Mouse (Mus musculus): ENCODE measurements around the gene Parvb. TPM values are rescaled to one million over a fixed set of nuclear protein-coding genes. Genes with fewer than 3 reads are reported as not detected.

Gene Parvb
- polyA plus RNA-seq, 1 experiment from 2014 or later, result 9.5 TPM

DNA sequence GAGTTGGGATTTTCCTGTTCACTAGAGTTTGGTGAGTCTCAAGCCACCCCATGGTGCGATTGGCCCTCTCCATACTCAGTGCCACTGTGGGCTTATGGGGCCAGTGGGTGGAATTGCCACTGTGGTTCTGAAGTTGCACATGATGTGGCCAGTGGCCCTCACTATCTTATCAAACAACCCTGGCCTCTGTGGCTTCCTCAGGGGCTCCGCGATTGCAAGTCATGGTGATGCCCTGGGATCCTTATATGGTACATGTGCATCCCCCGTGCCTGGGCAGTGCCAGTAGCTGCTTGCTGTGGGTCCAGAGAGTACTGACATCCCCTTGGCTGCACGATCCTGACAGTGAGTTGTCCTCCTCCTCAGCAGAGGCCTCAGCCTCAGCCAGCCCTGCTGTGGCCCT lies 25.0 kb downstream of the Parvb start:
- Histone ChIP-seq H3K4me3 (ENCODE audit: low read depth, low read length) (no peak overlapping the region), H3K4me1 (replicated peaks; ENCODE audit: control insufficient read depth, insufficient read depth, low read length) (peaks cover 2% of the 10 kb centered on the region; the same call in 1 of the 2 replicates), H3K9ac (ENCODE audit: low read depth, low read length) (no peak overlapping the region), H3K27me3 (ENCODE audit: control insufficient read depth, insufficient read depth, low read length) (no peaks in the 10 kb centered on the region), H3K36me3 (ENCODE audit: control insufficient read depth, insufficient read depth, low read length) (no peaks in the 10 kb centered on the region), H3K9me3 (ENCODE audit: control insufficient read depth, low read length) (no peaks in the 10 kb centered on the region), H3K27ac (ENCODE audit: low read depth, low read length) (no peak overlapping the region), H3K4me2 (replicated peaks; ENCODE audit: low read depth, low read length) (no peak overlapping the region)
- ATAC-seq (ENCODE audit: low FRiP score), result no peak
- 87% methylated on average over 5 of the region's 5 CpGs for WGBS
- no peak for DNase-seq (ENCODE audit: low spot score)

DNA sequence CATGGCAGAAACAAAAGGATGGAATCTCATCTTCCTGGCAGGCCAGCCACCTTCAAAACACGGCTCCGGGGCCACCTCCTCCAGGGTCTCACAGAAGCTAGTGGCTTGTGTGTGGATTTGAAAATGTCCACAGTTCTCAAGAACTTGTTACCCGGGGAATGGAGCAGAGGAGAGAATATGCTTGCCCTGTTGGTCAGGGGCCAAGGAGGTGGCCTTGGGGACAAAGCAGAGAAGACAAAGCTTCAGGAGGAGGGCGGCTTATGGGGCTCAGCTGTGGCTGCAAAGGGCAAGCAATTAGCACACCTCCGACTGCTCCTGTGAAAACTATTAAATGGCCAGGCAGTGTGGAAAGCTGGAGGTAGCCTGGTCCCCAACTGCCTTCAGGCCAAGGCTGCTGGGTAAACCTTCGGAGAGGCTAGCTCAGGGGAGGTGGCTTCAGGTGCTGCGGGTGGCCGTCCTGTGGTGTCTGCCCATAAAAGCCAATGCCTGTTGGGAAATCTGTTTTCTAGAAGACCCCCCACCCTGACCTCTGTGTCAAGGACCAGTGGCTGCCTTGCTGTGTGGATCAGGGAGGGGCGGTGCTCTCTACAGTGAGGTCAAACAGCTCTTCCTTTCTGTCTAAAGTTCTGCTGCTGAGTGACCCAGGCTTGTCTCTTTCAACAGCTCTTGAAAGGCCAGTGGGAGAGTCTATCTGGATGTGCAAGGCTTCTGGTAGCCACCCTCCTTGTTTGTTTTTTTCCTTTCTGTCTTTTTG lies 26.9 kb downstream of the Parvb start:
- Histone ChIP-seq H3K4me3 (ENCODE audit: low read depth, low read length) (no peak overlapping the region), H3K27me3 (ENCODE audit: control insufficient read depth, insufficient read depth, low read length) (no peaks in the 10 kb centered on the region), H3K4me1 (replicated peaks; ENCODE audit: control insufficient read depth, insufficient read depth, low read length) (0 out of 2 replicates have a peak, but pooled peaks cover 4% of the 10 kb centered on the region), H3K4me2 (replicated peaks; ENCODE audit: low read depth, low read length) (no peak overlapping the region), H3K9ac (ENCODE audit: low read depth, low read length) (no peak overlapping the region), H3K36me3 (ENCODE audit: control insufficient read depth, insufficient read depth, low read length) (no peaks in the 10 kb centered on the region), H3K27ac (ENCODE audit: low read depth, low read length) (0 out of 2 replicates have a peak overlapping the region, but pooled peaks have one; percentile 7), H3K9me3 (ENCODE audit: control insufficient read depth, low read length) (no peaks in the 10 kb centered on the region)
- WGBS, result 47% methylated on average over 9 of the region's 9 CpGs
- peak; percentile 24 for DNase-seq (ENCODE audit: low spot score)
- ATAC-seq (ENCODE audit: low FRiP score), result no peak

DNA sequence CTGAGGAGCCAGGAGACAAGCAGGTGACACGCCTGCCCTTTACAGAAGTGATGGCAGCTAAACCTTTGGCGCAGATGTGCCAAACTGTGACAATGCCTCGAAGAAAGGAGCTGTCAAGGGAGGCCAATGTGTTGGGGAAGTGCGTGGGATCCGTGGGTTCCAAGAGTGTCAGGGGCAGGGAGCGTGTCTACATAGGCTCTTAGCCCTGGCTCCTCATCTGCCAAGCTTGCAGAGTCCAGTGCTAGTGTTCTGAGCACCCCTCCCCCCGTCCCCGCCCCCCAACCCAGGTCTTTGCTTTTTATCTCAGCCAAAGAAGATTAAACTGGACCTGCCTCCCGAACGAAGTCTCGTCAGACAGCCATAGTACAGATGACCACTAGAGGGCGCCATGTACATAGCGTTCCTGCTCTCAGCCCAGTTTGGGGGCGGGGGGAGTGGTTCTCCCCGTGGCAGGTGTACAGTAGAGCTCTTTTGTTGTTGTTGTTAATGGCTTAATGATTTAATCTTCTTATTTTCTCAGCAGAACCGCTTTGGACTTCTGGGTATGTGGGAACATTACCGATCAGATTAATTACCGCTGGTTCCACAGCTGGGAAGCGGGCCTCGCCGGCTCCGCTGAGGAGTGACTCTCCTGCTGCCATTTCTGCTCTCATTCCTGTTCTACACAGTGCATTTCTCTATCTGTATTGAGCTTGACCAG lies 28.4 kb downstream of the Parvb start:
- Histone ChIP-seq H3K4me3 (ENCODE audit: low read depth, low read length) (no peak overlapping the region), H3K9me3 (ENCODE audit: control insufficient read depth, low read length) (no peaks in the 10 kb centered on the region), H3K27ac (ENCODE audit: low read depth, low read length) (0 out of 2 replicates have a peak overlapping the region, but pooled peaks have one; percentile 5), H3K36me3 (ENCODE audit: control insufficient read depth, insufficient read depth, low read length) (no peaks in the 10 kb centered on the region), H3K4me1 (replicated peaks; ENCODE audit: control insufficient read depth, insufficient read depth, low read length) (0 out of 2 replicates have a peak, but pooled peaks cover 4% of the 10 kb centered on the region), H3K27me3 (ENCODE audit: control insufficient read depth, insufficient read depth, low read length) (no peaks in the 10 kb centered on the region), H3K9ac (ENCODE audit: low read depth, low read length) (no peak overlapping the region), H3K4me2 (replicated peaks; ENCODE audit: low read depth, low read length) (no peak overlapping the region)
- ATAC-seq (ENCODE audit: low FRiP score) (peak; percentile 58), DNase-seq (ENCODE audit: low spot score) (peak; percentile 89)
- WGBS, result 33% methylated on average over 22 of the region's 22 CpGs

DNA sequence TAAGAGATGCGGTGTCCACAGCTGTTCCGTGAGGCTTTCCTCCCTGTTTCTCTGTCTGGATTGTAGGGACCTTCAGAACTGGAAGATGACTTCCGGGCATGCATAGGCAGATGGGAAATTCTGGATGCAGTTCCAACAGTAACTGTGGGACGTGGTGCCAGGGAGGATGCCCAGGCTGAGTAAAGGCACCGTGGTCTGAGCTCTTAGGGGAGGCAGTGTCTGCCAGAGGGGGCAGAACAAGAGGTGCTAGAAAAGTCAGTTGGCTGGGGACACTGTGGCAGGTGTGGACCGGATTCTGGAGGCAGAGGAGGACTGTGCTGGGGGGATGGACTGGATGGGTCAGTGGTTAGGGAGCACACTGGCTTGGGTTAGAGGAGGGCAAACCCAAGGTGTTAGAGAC lies 30.8 kb downstream of the Parvb start:
- H3K4me2 ChIP-seq (replicated peaks; ENCODE audit: low read depth, low read length), result no peak overlapping the region
- H3K27ac ChIP-seq (ENCODE audit: low read depth, low read length), result no peak overlapping the region
- H3K4me1 ChIP-seq (replicated peaks; ENCODE audit: control insufficient read depth, insufficient read depth, low read length), result 0 out of 2 replicates have a peak, but pooled peaks cover 4% of the 10 kb centered on the region
- H3K27me3 ChIP-seq (ENCODE audit: control insufficient read depth, insufficient read depth, low read length), result no peaks in the 10 kb centered on the region
- ATAC-seq (ENCODE audit: low FRiP score) (no peak), DNase-seq (ENCODE audit: low spot score) (no peak)
- no peaks in the 10 kb centered on the region for H3K9me3 ChIP-seq (ENCODE audit: control insufficient read depth, low read length)
- WGBS, result 91% methylated on average over 6 of the region's 6 CpGs
- no peak overlapping the region for H3K9ac ChIP-seq (ENCODE audit: low read depth, low read length)
- no peaks in the 10 kb centered on the region for H3K36me3 ChIP-seq (ENCODE audit: control insufficient read depth, insufficient read depth, low read length)
- no peak overlapping the region for H3K4me3 ChIP-seq (ENCODE audit: low read depth, low read length)

DNA sequence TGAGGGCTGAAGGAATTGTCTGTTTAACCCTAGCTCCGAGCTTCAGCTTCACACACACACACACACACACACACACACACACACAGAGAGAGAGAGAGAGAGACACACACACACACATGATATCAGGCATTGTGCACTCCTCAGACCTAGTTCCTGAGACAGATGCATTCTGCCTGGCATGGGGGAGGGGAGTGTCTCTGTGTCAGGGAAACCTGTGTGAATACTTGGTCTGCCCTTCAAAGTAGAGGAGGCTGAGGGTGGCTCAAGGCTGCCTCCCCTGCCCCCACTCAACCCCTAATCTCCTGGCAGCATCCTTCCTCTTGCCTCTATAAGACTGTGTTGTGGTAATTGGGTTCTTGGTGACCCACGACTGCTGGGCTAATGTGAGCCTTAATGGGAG lies 31.7 kb downstream of the Parvb start:
- Histone ChIP-seq H3K4me2 (replicated peaks; ENCODE audit: low read depth, low read length) (no peak overlapping the region), H3K36me3 (ENCODE audit: control insufficient read depth, insufficient read depth, low read length) (no peaks in the 10 kb centered on the region), H3K9ac (ENCODE audit: low read depth, low read length) (no peak overlapping the region), H3K9me3 (ENCODE audit: control insufficient read depth, low read length) (no peaks in the 10 kb centered on the region), H3K27ac (ENCODE audit: low read depth, low read length) (no peak overlapping the region), H3K4me3 (ENCODE audit: low read depth, low read length) (no peak overlapping the region), H3K4me1 (replicated peaks; ENCODE audit: control insufficient read depth, insufficient read depth, low read length) (0 out of 2 replicates have a peak, but pooled peaks cover 2% of the 10 kb centered on the region), H3K27me3 (ENCODE audit: control insufficient read depth, insufficient read depth, low read length) (no peaks in the 10 kb centered on the region)
- 41% methylated on average over 2 of the region's 2 CpGs for whole genome bisulfite sequencing
- DNase-seq (ENCODE audit: low spot score) (no peak), ATAC-seq (ENCODE audit: low FRiP score) (no peak)

DNA sequence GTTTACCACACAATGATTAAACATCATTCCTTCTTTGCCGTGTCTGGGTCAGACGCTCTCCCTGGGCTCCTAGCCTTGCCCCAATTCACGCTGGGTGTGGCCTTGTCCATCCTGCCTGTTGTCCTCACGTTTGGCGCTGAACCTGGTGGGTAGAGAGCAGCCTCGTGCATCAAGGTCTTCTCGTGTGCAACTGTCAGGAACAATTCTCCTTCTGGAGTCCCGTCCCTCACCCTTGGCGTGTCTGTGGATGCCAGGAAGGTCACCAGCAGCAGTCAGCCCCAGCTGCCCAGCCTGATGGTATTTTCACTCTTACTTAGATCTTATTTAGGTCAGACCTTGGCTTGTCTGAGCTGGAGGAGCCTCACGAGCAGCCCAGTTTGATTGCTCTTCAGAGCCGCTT lies 33.3 kb downstream of the Parvb start:
- 0 out of 2 replicates have a peak, but pooled peaks cover 2% of the 10 kb centered on the region for H3K4me1 ChIP-seq (replicated peaks; ENCODE audit: control insufficient read depth, insufficient read depth, low read length)
- no peak overlapping the region for H3K4me3 ChIP-seq (ENCODE audit: low read depth, low read length)
- no peak overlapping the region for H3K27ac ChIP-seq (ENCODE audit: low read depth, low read length)
- H3K27me3 ChIP-seq (ENCODE audit: control insufficient read depth, insufficient read depth, low read length), result no peaks in the 10 kb centered on the region
- no peak for ATAC-seq (ENCODE audit: low FRiP score)
- H3K36me3 ChIP-seq (ENCODE audit: control insufficient read depth, insufficient read depth, low read length), result no peaks in the 10 kb centered on the region
- no peak for DNase-seq (ENCODE audit: low spot score)
- H3K4me2 ChIP-seq (replicated peaks; ENCODE audit: low read depth, low read length), result no peak overlapping the region
- no peak overlapping the region for H3K9ac ChIP-seq (ENCODE audit: low read depth, low read length)
- WGBS, result 78% methylated on average over 11 of the region's 11 CpGs
- H3K9me3 ChIP-seq (ENCODE audit: control insufficient read depth, low read length), result no peaks in the 10 kb centered on the region

DNA sequence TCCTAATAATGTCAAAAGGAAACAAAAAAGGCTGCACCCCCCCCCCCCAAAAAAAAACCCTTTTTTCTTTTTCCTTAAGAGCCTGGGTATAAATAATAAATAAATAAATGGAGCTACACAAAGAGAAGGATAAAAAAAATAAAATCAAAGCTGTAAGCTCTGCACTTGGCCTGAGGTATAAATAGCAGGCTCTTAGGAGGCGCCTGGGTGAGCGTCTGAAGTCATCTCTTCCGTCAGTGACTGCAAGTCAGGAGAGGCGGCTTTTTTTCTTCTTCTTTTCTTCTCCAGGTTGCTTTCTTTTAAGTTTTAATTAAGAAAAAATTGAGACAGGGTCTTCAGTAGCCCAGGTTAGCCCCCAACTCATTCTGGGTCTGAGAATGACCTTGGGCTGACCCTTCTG lies 34.4 kb downstream of the Parvb start:
- ATAC-seq (ENCODE audit: low FRiP score) (no peak), DNase-seq (ENCODE audit: low spot score) (no peak)
- no peak overlapping the region for H3K9ac ChIP-seq (ENCODE audit: low read depth, low read length)
- no peaks in the 10 kb centered on the region for H3K9me3 ChIP-seq (ENCODE audit: control insufficient read depth, low read length)
- whole genome bisulfite sequencing, result 84% methylated on average over 4 of the region's 4 CpGs
- 0 out of 2 replicates have a peak, but pooled peaks cover 2% of the 10 kb centered on the region for H3K4me1 ChIP-seq (replicated peaks; ENCODE audit: control insufficient read depth, insufficient read depth, low read length)
- H3K36me3 ChIP-seq (ENCODE audit: control insufficient read depth, insufficient read depth, low read length), result no peaks in the 10 kb centered on the region
- no peak overlapping the region for H3K4me3 ChIP-seq (ENCODE audit: low read depth, low read length)
- H3K27me3 ChIP-seq (ENCODE audit: control insufficient read depth, insufficient read depth, low read length), result no peaks in the 10 kb centered on the region
- no peak overlapping the region for H3K4me2 ChIP-seq (replicated peaks; ENCODE audit: low read depth, low read length)
- H3K27ac ChIP-seq (ENCODE audit: low read depth, low read length), result no peak overlapping the region

DNA sequence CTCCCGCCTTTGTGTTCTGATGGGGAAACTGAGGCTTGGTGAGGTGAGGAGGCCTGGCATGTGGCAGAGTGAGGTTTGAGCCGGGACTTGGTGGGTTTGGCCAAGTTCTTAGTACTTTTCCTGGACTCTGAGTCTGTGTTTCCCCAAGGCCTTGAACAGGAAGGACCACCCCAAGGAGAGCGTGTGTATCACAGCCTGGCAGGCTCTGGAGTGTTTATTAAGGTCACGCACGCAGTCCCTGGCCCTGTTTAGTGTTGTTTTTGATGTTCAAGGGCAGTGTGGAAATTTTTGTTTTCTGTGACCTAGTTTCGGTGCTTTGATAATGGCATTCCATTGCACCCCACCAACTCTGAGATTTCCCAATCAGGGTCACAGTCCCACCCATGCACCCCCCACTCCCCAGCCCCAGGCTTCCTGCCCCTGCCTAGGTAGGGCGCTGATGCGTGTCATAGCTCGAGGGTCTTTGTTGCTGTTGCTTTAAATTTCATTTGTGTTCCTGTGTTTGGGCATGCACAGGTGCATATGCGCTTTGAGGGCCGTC lies 35.9 kb downstream of the Parvb start:
- Histone ChIP-seq H3K36me3 (ENCODE audit: control insufficient read depth, insufficient read depth, low read length) (no peaks in the 10 kb centered on the region), H3K4me2 (replicated peaks; ENCODE audit: low read depth, low read length) (no peak overlapping the region), H3K9me3 (ENCODE audit: control insufficient read depth, low read length) (no peaks in the 10 kb centered on the region), H3K27me3 (ENCODE audit: control insufficient read depth, insufficient read depth, low read length) (no peaks in the 10 kb centered on the region), H3K9ac (ENCODE audit: low read depth, low read length) (no peak overlapping the region), H3K4me1 (replicated peaks; ENCODE audit: control insufficient read depth, insufficient read depth, low read length) (0 out of 2 replicates have a peak, but pooled peaks cover 2% of the 10 kb centered on the region), H3K27ac (ENCODE audit: low read depth, low read length) (no peak overlapping the region), H3K4me3 (ENCODE audit: low read depth, low read length) (no peak overlapping the region)
- 93% methylated on average over 11 of the region's 11 CpGs for WGBS
- no peak for DNase-seq (ENCODE audit: low spot score)
- ATAC-seq (ENCODE audit: low FRiP score), result no peak

Data from hindbrain, embryonic 11.5 days (tissue).